8 mouse cellular contexts compared by ENCODE assay signal in the genomic region with DNA sequence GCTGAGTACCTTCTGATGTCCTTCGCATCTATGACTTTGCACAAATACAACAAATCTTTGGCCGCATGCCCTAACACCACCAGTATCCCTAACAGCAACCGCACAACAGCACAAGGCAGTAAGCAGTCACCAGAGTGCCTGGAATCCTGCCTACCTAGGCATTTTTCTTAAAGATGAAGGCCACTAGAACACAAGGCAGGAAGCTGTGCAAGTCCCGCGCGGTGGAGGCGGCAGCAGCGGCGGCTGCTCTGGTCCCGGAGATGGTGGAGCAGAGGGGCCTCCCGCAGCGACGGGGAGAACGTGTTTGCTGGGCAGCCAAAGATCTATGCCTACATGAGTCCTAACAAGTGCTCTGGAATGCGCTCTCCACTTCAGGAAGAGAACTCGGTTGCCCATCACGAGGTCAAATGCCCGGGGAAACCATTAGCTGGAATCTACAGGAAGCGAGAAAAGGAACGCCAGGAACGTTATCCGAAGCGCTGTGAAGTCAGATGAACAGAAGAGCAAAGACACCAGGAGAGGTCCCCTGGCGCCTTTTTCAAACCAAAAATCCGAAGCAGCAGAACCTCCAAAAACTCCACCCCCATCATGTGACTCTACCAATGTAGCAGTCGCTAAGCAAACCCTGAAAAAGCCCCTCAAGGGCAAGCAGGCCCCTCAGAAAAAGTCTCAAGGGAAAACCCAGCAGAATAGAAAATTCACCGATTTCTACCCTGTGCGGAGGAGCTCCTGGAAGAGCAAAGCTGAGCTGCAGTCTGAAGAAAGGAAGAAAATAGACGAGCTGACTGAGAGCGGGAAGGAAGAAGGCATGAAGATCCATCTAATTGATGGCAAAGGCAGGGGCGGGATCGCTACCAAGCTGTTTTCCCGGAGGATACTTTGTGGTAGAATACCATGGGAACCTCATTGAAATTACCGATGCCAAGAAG. TPM values are rescaled to one million over a fixed set of nuclear protein-coding genes. Genes with fewer than 3 reads are reported as not detected.
A peak's percentile ranks its signal among the peaks of the same experiment; 100 is the strongest.
DNase-seq lines count a peak whose midpoint lies in the region; ATAC-seq and TF ChIP-seq lines count a peak whose summit lies in the region.

No protein-coding gene starts in this region.

- H3K4me2 ChIP-seq in lung, embryonic 15.5 days = peak overlapping the region; percentile 83
- peak overlapping the region; percentile 77 for H3K4me2 ChIP-seq in neural tube, embryonic 15.5 days

- no peak for TF ChIP-seq CTCF in E14TG2a.4 (conservative IDR thresholded peaks at IDR 0.05; ENCODE audit: low read length)

- no peaks in the 10 kb centered on the region; the same call in 1 of the 2 replicates for H3K36me3 ChIP-seq in E14TG2a.4 (ENCODE audit: insufficient read depth, low read length)
- H3K36me3 ChIP-seq in lung, embryonic 15.5 days = no peaks in the 10 kb centered on the region
- no peaks in the 10 kb centered on the region for H3K36me3 ChIP-seq in neural tube, embryonic 15.5 days

- H3K27me3 ChIP-seq in E14TG2a.4 (ENCODE audit: insufficient read depth, low read length) = peaks cover 2% of the 10 kb centered on the region; the same call in 1 of the 2 replicates
- no peaks in the 10 kb centered on the region for H3K27me3 ChIP-seq in lung, embryonic 15.5 days
- no peaks in the 10 kb centered on the region for H3K27me3 ChIP-seq in neural tube, embryonic 15.5 days (replicated peaks)

- peak overlapping the region; percentile 61 for H3K27ac ChIP-seq in lung, embryonic 15.5 days
- peak overlapping the region; percentile 63 for H3K27ac ChIP-seq in neural tube, embryonic 15.5 days (replicated peaks)

- peaks cover 59% of the 10 kb centered on the region for H3K4me1 ChIP-seq in E14TG2a.4 (replicated peaks; ENCODE audit: low read depth, low read length)
- H3K4me1 ChIP-seq in lung, embryonic 15.5 days = peaks cover 11% of the 10 kb centered on the region
- peaks cover 12% of the 10 kb centered on the region; the same call in 1 of the 2 replicates for H3K4me1 ChIP-seq in neural tube, embryonic 15.5 days

- DNase-seq in brain, adult 2 months (ENCODE audit: low read depth, low spot score) = peak; percentile 66
- peak; percentile 59 to 70 for DNase-seq in heart, postnatal 10 days
- peak; percentile 50 to 62 for DNase-seq in kidney, postnatal 4 days
- DNase-seq in thymus, postnatal 14 days = peak; percentile 73

- peak overlapping the region; percentile 69 for H3K4me3 ChIP-seq in E14TG2a.4 (replicated peaks; ENCODE audit: low read length)
- peak overlapping the region; percentile 41 for H3K4me3 ChIP-seq in lung, embryonic 15.5 days
- H3K4me3 ChIP-seq in neural tube, embryonic 15.5 days (replicated peaks) = peak overlapping the region; percentile 40

- 5% methylated on average over 34 of the region's 34 CpGs for WGBS in lung, embryonic 15.5 days
- 6% methylated on average over 34 of the region's 34 CpGs for WGBS in neural tube, embryonic 15.5 days

- intact Hi-C loops in heart, postnatal 10 days (cut with DNase I) = no loop called here

- no peaks in the 10 kb centered on the region for H3K9me3 ChIP-seq in E14TG2a.4 (ENCODE audit: low read length)
- H3K9me3 ChIP-seq in lung, embryonic 15.5 days = no peaks in the 10 kb centered on the region
- no peaks in the 10 kb centered on the region for H3K9me3 ChIP-seq in neural tube, embryonic 15.5 days (replicated peaks)

- H3K9ac ChIP-seq in lung, embryonic 15.5 days = peak overlapping the region; percentile 37; the same call in 1 of the 2 replicates
- H3K9ac ChIP-seq in neural tube, embryonic 15.5 days (replicated peaks) = peak overlapping the region; percentile 21

- peak; percentile 74 for ATAC-seq in erythroblast, adult 5-6 weeks (replicated peaks; ENCODE audit: low FRiP score, poor library complexity, severe bottlenecking)
- ATAC-seq in lung, embryonic 15.5 days (ENCODE audit: borderline replicate concordance, extremely low read depth, low FRiP score, low TSS enrichment) = peak; percentile 73
- ATAC-seq in neural tube, embryonic 15.5 days (ENCODE audit: low FRiP score) = peak; percentile 69

RNA-seq across cellular contexts. Expression of gene Cd80, which starts 21.2 kb away (rescaled TPM):
- not detected in 2 replicates for total RNA-seq in erythroblast, adult 5-6 weeks (2015; ENCODE audit: low replicate concordance)
- total RNA-seq in erythroblast, adult 5-6 weeks (2017; ENCODE audit: low replicate concordance) = 0.77 and 0.98 TPM in 2 replicates
- total RNA-seq in heart, postnatal 10 days (2021) = under 1 TPM; 0.53 to 0.84 TPM
- 0.29 and 0.39 TPM in 2 replicates for polyA plus RNA-seq in lung, embryonic 15.5 days (2015; fragmentation: Nextera tagmentation; extraction: Ambion mirVana)
- polyA plus RNA-seq in neural tube, embryonic 15.5 days (2015; fragmentation: Nextera tagmentation; extraction: Ambion mirVana) = 0.37 and 0.44 TPM in 2 replicates

RNA-seq across cellular contexts. Expression of gene Adprh, which starts 24.1 kb away (rescaled TPM):
- 6.1 and 9.2 TPM in 2 replicates for total RNA-seq in erythroblast, adult 5-6 weeks (2015; ENCODE audit: low replicate concordance)
- 2.2 and 4.6 TPM in 2 replicates for total RNA-seq in erythroblast, adult 5-6 weeks (2017; ENCODE audit: low replicate concordance)
- 10 to 100 TPM; 32.2 to 33.6 TPM for total RNA-seq in heart, postnatal 10 days (2021)
- 91.7 and 93.7 TPM in 2 replicates for polyA plus RNA-seq in lung, embryonic 15.5 days (2015; fragmentation: Nextera tagmentation; extraction: Ambion mirVana)
- 142 and 153 TPM in 2 replicates for polyA plus RNA-seq in neural tube, embryonic 15.5 days (2015; fragmentation: Nextera tagmentation; extraction: Ambion mirVana)

RNA-seq across cellular contexts. Expression of gene Pla1a, which starts 43.6 kb away (rescaled TPM):
- 3.7 TPM in 1 of 2 replicates, not detected in the other for total RNA-seq in erythroblast, adult 5-6 weeks (2015; ENCODE audit: low replicate concordance)
- 0.28 TPM in 1 of 2 replicates, not detected in the other for total RNA-seq in erythroblast, adult 5-6 weeks (2017; ENCODE audit: low replicate concordance)
- 10 to 100 TPM in 1 of 2 experiments, 1 to 10 TPM in 1; 9.8 to 12.1 TPM for total RNA-seq in heart, postnatal 10 days (2021)
- polyA plus RNA-seq in lung, embryonic 15.5 days (2015; fragmentation: Nextera tagmentation; extraction: Ambion mirVana) = 0.66 and 0.74 TPM in 2 replicates
- polyA plus RNA-seq in neural tube, embryonic 15.5 days (2015; fragmentation: Nextera tagmentation; extraction: Ambion mirVana) = 1.2 and 1.4 TPM in 2 replicates

RNA-seq across cellular contexts. Expression of gene Timmdc1, which starts 45.9 kb away (rescaled TPM):
- total RNA-seq in erythroblast, adult 5-6 weeks (2015; ENCODE audit: low replicate concordance) = 1.5 and 3.6 TPM in 2 replicates
- total RNA-seq in erythroblast, adult 5-6 weeks (2017; ENCODE audit: low replicate concordance) = 3.8 and 12.4 TPM in 2 replicates
- total RNA-seq in heart, postnatal 10 days (2021) = 10 to 100 TPM; 54.1 to 59.0 TPM
- polyA plus RNA-seq in lung, embryonic 15.5 days (2015; fragmentation: Nextera tagmentation; extraction: Ambion mirVana) = 23.4 and 23.5 TPM in 2 replicates
- 33.4 and 34.8 TPM in 2 replicates for polyA plus RNA-seq in neural tube, embryonic 15.5 days (2015; fragmentation: Nextera tagmentation; extraction: Ambion mirVana)

Comparison
In these comparisons a context has a peak if more than half of its experiments do, and no peak if none do; other contexts are left out.
1. Peak in every context shown above with its lines: DNase-seq, ATAC-seq, H3K4me3 ChIP-seq and H3K27ac ChIP-seq.